Mouse (Mus musculus): ENCODE measurements around the gene Vipr2. TPM values are rescaled to one million over a fixed set of nuclear protein-coding genes. Genes with fewer than 3 reads are reported as not detected.
A peak's percentile ranks its signal among the peaks of the same experiment; 100 is the strongest.

Gene Vipr2
- polyA plus RNA-seq, 1 experiment, result 1.0 TPM

DNA sequence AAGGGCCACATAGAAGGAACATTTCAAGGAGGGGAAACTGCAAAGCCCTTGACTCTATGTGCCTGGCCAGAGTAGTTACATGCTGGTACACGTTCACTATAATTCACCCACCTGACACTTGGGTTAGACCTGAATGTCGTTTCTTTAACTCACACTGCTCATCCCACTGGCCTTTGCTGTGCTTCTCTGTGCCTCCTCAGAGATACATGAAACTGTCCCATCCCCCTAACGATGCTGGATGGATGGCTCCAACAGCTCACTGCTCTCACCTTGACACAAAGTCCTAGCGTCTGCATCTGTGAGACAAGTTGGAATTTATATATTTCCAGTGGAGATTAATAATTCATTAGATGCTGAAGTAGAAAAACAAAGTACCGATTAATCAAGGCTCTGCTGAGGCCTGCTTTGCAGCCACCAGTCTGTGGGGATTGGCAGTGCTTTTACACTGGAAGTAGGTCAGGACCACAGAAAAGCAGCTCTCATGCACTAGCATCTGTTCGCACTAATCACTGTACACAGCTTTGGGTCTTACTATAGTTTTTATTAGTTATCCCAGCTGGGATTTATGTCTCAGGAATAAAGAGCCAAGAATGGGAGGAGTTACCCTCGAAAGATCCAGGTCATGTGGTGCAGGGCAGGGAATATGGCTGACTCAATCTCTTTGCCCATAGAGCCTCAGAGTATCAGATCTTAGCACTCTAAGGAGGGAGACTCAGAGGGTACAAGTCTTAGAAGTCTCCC is 79.4 kb downstream of the Vipr2 start:
- no peak for DNase-seq (ENCODE audit: low read depth)

DNA sequence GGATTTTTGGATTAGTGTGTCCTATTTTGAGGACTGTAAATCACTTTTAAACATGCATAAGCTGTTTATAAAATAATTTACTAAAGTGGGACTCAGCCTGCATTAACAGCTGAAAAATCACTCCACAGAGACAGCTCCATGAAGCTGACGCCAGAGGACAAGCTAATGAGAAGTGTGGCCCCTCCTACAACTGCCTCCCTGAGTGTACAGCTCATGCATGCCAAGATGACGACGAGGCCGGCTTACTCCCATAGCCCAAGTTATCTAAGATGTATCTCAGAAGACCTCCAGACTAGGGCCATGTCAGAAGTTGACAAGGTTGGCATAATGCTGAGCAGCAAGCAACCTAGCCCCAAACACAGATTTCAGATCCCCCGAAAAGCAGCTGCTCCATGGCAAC is 81.7 kb downstream of the Vipr2 start:
- no peak for DNase-seq (ENCODE audit: low read depth)

DNA sequence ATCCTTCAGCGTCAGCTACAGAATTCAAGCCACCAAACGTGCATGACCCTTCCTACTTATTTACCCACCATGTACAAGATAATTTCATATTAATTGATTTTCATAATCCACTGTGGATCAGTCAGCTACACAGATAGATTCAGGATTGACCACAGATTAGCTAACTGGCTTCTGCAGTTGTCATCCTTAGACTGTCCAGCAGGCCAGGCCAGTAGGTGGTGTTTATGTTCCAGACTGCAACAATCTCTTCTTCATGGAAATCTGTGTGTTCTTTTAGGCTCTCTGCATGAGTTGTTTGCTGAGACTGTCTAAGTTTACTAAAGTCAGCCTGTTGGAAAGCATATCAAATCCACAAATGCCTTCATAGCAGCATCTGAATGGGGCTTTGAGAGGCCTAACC is 82.2 kb downstream of the Vipr2 start:
- DNase-seq (ENCODE audit: low read depth), result no peak

DNA sequence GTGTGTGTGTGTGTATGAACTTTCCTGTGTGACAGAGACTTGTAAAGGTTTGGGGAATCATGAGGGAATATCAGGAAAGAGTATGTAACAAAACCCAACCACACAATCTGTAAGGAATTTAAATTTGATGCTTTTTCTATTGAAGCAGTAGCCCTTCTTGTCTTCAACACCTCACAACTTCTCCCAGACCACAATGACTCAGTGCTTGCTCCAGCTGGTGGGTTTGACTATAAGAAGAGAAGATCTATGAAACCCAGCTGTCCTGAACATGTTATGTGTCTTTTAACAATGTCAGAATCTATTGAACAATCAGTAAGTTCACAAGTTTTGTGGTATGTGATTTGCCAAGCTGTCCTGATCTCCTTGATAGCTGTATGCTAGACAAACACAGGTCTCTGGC is 87.8 kb downstream of the Vipr2 start:
- no peak for DNase-seq (ENCODE audit: low read depth)

DNA sequence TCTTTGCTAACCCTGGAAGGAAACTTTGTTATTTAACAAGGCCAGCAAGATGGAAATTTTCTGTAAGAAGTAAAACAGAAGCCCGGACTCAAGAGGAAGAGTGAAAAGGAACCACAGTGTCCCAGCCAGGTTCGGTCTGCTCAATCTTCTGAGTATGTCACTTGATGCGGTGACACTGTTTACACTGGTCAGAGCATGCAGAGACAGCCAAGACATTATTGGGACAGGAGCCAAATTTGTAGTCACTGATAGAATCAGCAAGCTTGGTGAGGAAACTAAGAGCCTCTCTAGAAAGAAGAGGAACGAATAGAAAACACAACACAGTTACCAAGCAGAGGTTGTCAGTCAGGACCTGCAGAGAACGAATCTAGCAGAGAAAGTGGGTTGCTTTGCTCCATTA is 92.1 kb downstream of the Vipr2 start:
- no peak for DNase-seq (ENCODE audit: low read depth)

DNA sequence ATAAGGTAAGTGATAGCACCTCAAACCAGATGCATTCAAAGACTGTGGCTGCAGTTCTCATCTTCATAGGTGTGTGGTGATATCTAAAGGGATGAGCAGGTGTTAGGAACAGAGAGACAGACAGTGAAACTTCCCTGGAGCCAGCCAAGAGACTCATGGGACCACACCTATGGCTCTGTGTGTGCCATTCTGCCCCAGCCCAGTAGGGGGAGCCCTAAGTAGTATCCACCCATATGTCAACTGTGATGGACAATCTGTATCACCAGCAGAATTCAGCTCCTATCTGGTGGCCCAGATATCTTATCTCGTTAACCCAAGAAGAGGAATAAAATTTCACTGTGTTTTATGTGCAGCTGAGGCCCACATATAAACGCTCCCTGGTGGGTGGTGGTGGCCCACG is 99.4 kb downstream of the Vipr2 start:
- no peak for DNase-seq (ENCODE audit: low read depth)

DNA sequence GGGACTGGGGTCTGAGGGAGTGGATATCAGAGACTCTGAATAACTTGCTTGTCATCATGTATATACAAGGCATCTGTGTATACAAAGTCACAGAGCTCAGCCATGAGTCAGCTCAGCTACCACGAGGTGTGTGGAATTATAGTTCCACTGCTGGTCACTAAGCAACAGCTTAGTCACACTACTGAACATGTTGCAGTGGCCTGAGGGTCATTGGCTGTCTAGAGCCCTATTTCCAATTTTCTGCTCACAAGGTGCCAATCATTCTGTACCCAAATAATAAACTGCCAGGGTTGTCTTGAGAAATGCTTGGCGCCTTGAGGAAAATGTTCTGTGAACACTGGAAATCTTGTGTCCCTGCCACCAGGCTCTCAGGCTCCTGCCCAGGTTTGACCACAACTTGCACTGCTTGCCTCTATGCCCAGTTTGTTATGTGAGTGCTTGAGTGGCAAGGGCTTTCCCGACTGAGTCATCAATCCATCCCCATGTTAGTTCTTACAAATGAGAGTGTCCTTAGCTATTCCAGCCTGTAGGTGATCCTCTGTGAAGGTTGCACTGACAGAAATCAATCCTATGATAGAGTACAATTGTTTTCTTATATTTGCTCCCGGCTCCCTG is 104.0 kb downstream of the Vipr2 start:
- peak; percentile 51 for DNase-seq (ENCODE audit: low read depth)

DNA sequence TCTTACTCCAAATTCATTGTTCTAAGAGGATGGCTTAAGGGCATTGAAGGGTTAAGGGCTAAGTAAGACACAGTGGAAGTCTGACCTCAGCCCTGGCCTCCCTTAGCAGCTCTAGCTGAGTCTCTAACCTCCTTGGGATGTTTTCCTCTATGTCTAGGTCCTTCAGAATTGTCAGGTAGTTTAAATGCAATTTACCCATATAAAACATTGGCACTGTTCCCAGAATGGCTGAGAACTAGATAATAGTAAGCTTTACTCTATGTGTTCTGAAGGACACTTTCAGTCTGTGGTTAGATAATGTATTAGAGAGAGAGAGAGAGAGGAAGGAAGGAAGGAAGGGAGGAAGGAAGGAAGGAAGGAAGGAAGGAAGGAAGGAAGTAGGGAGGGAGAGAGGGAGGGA is 104.8 kb downstream of the Vipr2 start:
- DNase-seq (ENCODE audit: low read depth), result no peak

DNA sequence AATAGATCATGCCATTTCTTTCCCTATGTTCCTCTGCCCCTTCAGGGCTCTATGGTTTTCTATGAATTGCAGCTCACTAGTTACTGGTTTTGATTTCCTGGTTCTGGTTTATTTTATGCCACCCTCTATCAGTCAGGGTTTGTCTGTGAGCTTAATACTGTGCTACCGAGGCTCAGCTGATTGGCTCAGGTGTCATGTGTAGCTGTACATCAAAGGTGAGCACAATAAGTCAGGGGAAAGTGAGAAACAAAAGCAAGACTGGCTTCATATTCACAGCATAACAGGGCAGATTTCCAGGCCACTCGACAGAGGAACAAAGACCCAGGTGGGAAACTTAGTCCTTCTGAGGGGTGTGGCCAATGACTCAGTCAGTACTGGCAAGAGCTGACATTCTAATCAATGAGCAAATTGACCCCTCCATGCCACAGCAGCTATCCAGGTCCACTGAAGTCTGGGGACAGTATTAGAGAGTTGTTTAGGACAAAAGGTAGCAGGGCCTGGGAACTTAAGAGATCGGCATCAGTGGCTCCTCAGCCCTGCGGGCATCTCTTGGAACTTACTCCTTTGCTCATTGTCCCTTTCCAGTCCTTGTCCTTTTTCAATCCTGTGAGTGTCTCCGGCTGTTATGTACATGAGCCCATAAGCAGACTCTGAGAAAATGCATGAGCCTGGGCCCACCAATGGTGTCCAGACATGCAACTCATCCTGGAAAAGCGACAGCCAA is 105.8 kb downstream of the Vipr2 start:
- DNase-seq (ENCODE audit: low read depth), result no peak

DNA sequence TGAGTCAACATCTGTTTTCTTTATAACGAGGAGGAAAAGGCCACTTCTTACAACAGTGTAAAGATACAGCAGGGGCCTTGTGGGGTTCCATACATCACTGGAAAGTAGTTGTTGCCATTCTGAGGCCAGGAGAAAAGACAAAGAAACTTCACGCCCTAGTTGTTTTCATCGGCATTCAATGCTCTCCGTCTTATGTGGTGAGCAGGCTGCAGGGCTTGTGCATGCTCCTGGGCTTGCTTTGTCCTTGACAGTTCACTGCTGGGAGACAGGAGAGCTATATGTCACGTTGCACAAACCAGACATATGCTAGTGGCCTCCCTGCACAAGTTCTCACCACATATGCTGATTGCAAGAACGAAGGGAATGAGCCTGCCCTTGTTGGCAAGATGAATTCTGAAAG is 116.4 kb downstream of the Vipr2 start:
- no peak for DNase-seq (ENCODE audit: low read depth)

DNA sequence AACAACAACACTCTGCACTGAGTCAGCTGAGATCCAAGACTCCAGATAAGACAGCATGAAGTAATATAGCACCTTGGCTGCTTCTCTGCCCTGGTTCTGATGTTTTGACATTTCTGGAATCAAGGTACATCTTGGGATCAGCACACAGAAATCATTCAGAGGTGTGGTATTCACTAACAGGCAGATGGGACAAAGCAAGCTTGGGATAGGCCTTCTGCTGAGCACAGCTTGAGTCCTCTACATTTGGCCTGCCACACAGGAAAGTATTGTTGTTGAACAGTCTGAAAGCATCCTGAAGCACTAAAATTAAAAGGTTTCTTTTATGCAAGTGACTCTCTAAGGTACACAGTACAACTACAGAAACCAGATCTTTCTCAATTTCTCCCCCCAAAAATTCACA is 117.1 kb downstream of the Vipr2 start:
- DNase-seq (ENCODE audit: low read depth), result no peak

Other genes starting within 250 kb of the Vipr2 start
- gene Zfp386, start 30.0 kb upstream of the Vipr2 start, polyA plus RNA-seq (2012; rRNA removed), result 17.3 and 19.0 TPM in 2 replicates
- gene Wdr60, start 185.3 kb downstream of the Vipr2 start, polyA plus RNA-seq (2012; rRNA removed), result 7.5 and 7.6 TPM in 2 replicates
- gene Gm11027, start 197.7 kb downstream of the Vipr2 start, polyA plus RNA-seq (2012; rRNA removed), result not detected in 2 replicates
- gene Esyt2, start 203.5 kb downstream of the Vipr2 start, polyA plus RNA-seq (2012; rRNA removed), result 17.3 and 24.2 TPM in 2 replicates